Mouse (Mus musculus): ENCODE data around the gene Dlgap3. TPM values are rescaled to one million over a fixed set of nuclear protein-coding genes. Genes with fewer than 3 reads are reported as not detected.

Dlgap3 gene
- polyA plus RNA-seq, 1 experiment from 2014 or later = 0.57 TPM

- Histone ChIP-seq H3K9ac (no peak overlapping the region), H3K27ac (replicated peaks) (no peak overlapping the region), H3K4me1 (no peaks in the 10 kb centered on the region), H3K36me3 (no peaks in the 10 kb centered on the region), H3K4me3 (no peak overlapping the region), H3K9me3 (no peaks in the 10 kb centered on the region), H3K27me3 (replicated peaks) (peaks cover 96% of the 10 kb centered on the region), H3K4me2 (no peak overlapping the region)
- no peak for ATAC-seq (ENCODE audit: extremely low read depth, insufficient number of reproducible peaks, low FRiP score, low TSS enrichment)
- 42% methylated on average over 4 of the region's 4 CpGs for WGBS
These were observed 5.9 kb downstream of the Dlgap3 start for GRCm38 (mm10) chr4:127174900-127175278.

GRCm38 (mm10) chr4:127177961-127178360, 9.0 kb downstream of the Dlgap3 start:
- no peak overlapping the region for H3K9ac ChIP-seq
- H3K27ac ChIP-seq (replicated peaks) = no peak overlapping the region
- no peaks in the 10 kb centered on the region for H3K9me3 ChIP-seq
- no peak overlapping the region for H3K4me2 ChIP-seq
- ATAC-seq (ENCODE audit: extremely low read depth, insufficient number of reproducible peaks, low FRiP score, low TSS enrichment) = no peak
- WGBS = 67% methylated on average over 11 of the region's 11 CpGs
- no peaks in the 10 kb centered on the region for H3K4me1 ChIP-seq
- H3K4me3 ChIP-seq = no peak overlapping the region
- H3K36me3 ChIP-seq = no peaks in the 10 kb centered on the region
- H3K27me3 ChIP-seq (replicated peaks) = peaks cover 84% of the 10 kb centered on the region

GRCm38 (mm10) chr4:127178671-127179070, 9.7 kb downstream of the Dlgap3 start:
- Histone ChIP-seq H3K4me3 (no peak overlapping the region), H3K27ac (replicated peaks) (no peak overlapping the region), H3K9me3 (no peaks in the 10 kb centered on the region), H3K4me2 (no peak overlapping the region), H3K9ac (no peak overlapping the region), H3K36me3 (no peaks in the 10 kb centered on the region), H3K4me1 (no peaks in the 10 kb centered on the region), H3K27me3 (replicated peaks) (peaks cover 83% of the 10 kb centered on the region)
- WGBS = 43% methylated on average over 9 of the region's 9 CpGs
- no peak for ATAC-seq (ENCODE audit: extremely low read depth, insufficient number of reproducible peaks, low FRiP score, low TSS enrichment)

- H3K27ac ChIP-seq (replicated peaks) = no peak overlapping the region
- 12% methylated on average over 19 of the region's 19 CpGs for whole genome bisulfite sequencing
- peaks cover 81% of the 10 kb centered on the region for H3K27me3 ChIP-seq (replicated peaks)
- H3K36me3 ChIP-seq = no peaks in the 10 kb centered on the region
- H3K9me3 ChIP-seq = no peaks in the 10 kb centered on the region
- H3K4me3 ChIP-seq = no peak overlapping the region
- no peak for ATAC-seq (ENCODE audit: extremely low read depth, insufficient number of reproducible peaks, low FRiP score, low TSS enrichment)
- H3K4me2 ChIP-seq = no peak overlapping the region
- H3K4me1 ChIP-seq = no peaks in the 10 kb centered on the region
- H3K9ac ChIP-seq = no peak overlapping the region
These were observed 10.8 kb downstream of the Dlgap3 start for GRCm38 (mm10) chr4:127179469-127180449.

- 58% methylated on average over 3 of the region's 3 CpGs for WGBS
- ATAC-seq (ENCODE audit: extremely low read depth, insufficient number of reproducible peaks, low FRiP score, low TSS enrichment) = no peak
- Histone ChIP-seq H3K9me3 (no peaks in the 10 kb centered on the region), H3K27ac (replicated peaks) (no peak overlapping the region), H3K4me3 (no peak overlapping the region), H3K27me3 (replicated peaks) (peaks cover 81% of the 10 kb centered on the region), H3K9ac (no peak overlapping the region), H3K36me3 (no peaks in the 10 kb centered on the region), H3K4me2 (no peak overlapping the region), H3K4me1 (no peaks in the 10 kb centered on the region)
These were observed 11.4 kb downstream of the Dlgap3 start for GRCm38 (mm10) chr4:127180450-127180840.

GRCm38 (mm10) chr4:127181010-127181409, 12.0 kb downstream of the Dlgap3 start:
- WGBS = 81% methylated on average over 9 of the region's 9 CpGs

GRCm38 (mm10) chr4:127183867-127184266, 14.9 kb downstream of the Dlgap3 start:
- H3K4me3 ChIP-seq = no peak overlapping the region
- H3K4me2 ChIP-seq = no peak overlapping the region
- no peak for ATAC-seq (ENCODE audit: extremely low read depth, insufficient number of reproducible peaks, low FRiP score, low TSS enrichment)
- H3K27me3 ChIP-seq (replicated peaks) = peaks cover 62% of the 10 kb centered on the region
- H3K9me3 ChIP-seq = no peaks in the 10 kb centered on the region
- 71% methylated on average over 5 of the region's 5 CpGs for WGBS
- H3K36me3 ChIP-seq = no peaks in the 10 kb centered on the region
- H3K27ac ChIP-seq (replicated peaks) = no peak overlapping the region
- no peak overlapping the region for H3K9ac ChIP-seq
- H3K4me1 ChIP-seq = no peaks in the 10 kb centered on the region

More at GRCm38 (mm10) chr4:127181010-127181409, 12.0 kb downstream of the Dlgap3 start:
- H3K36me3 ChIP-seq = no peaks in the 10 kb centered on the region
- no peak overlapping the region for H3K4me3 ChIP-seq
- no peaks in the 10 kb centered on the region for H3K4me1 ChIP-seq
- H3K9ac ChIP-seq = no peak overlapping the region
- H3K27ac ChIP-seq (replicated peaks) = no peak overlapping the region
- ATAC-seq (ENCODE audit: extremely low read depth, insufficient number of reproducible peaks, low FRiP score, low TSS enrichment) = no peak
- no peaks in the 10 kb centered on the region for H3K9me3 ChIP-seq
- H3K4me2 ChIP-seq = no peak overlapping the region
- H3K27me3 ChIP-seq (replicated peaks) = peaks cover 80% of the 10 kb centered on the region

GRCm38 (mm10) chr4:127190921-127191320, 21.9 kb downstream of the Dlgap3 start:
- 72% methylated on average over 6 of the region's 6 CpGs for WGBS
- no peak overlapping the region for H3K4me3 ChIP-seq
- H3K9me3 ChIP-seq = no peaks in the 10 kb centered on the region
- no peak overlapping the region for H3K9ac ChIP-seq
- H3K27ac ChIP-seq (replicated peaks) = no peak overlapping the region
- ATAC-seq (ENCODE audit: extremely low read depth, insufficient number of reproducible peaks, low FRiP score, low TSS enrichment) = no peak
- H3K4me2 ChIP-seq = no peak overlapping the region
- no peaks in the 10 kb centered on the region for H3K36me3 ChIP-seq
- H3K27me3 ChIP-seq (replicated peaks) = peaks cover 16% of the 10 kb centered on the region; the same call in 1 of the 2 replicates
- peaks cover 7% of the 10 kb centered on the region; the same call in 1 of the 2 replicates for H3K4me1 ChIP-seq

GRCm38 (mm10) chr4:127192704-127193103, 23.7 kb downstream of the Dlgap3 start:
- no peak overlapping the region for H3K27ac ChIP-seq (replicated peaks)
- no peak overlapping the region for H3K9ac ChIP-seq
- 68% methylated on average over 8 of the region's 8 CpGs for WGBS
- peaks cover 7% of the 10 kb centered on the region; the same call in 1 of the 2 replicates for H3K4me1 ChIP-seq
- H3K36me3 ChIP-seq = no peaks in the 10 kb centered on the region
- H3K9me3 ChIP-seq = no peaks in the 10 kb centered on the region
- no peak for ATAC-seq (ENCODE audit: extremely low read depth, insufficient number of reproducible peaks, low FRiP score, low TSS enrichment)
- no peak overlapping the region for H3K4me3 ChIP-seq
- no peak overlapping the region for H3K4me2 ChIP-seq
- H3K27me3 ChIP-seq (replicated peaks) = peaks cover 29% of the 10 kb centered on the region

- Histone ChIP-seq H3K4me3 (no peak overlapping the region), H3K27me3 (replicated peaks) (peaks cover 29% of the 10 kb centered on the region), H3K4me2 (no peak overlapping the region), H3K9me3 (no peaks in the 10 kb centered on the region), H3K36me3 (no peaks in the 10 kb centered on the region), H3K9ac (no peak overlapping the region), H3K4me1 (peaks cover 7% of the 10 kb centered on the region; the same call in 1 of the 2 replicates), H3K27ac (replicated peaks) (no peak overlapping the region)
- WGBS = 44% methylated on average over 14 of the region's 14 CpGs
- ATAC-seq (ENCODE audit: extremely low read depth, insufficient number of reproducible peaks, low FRiP score, low TSS enrichment) = no peak
These were observed 24.6 kb downstream of the Dlgap3 start for GRCm38 (mm10) chr4:127193378-127194155.

- no peak overlapping the region for H3K9ac ChIP-seq
- H3K9me3 ChIP-seq = no peaks in the 10 kb centered on the region
- H3K36me3 ChIP-seq = no peaks in the 10 kb centered on the region
- H3K4me2 ChIP-seq = no peak overlapping the region
- H3K27me3 ChIP-seq (replicated peaks) = peaks cover 32% of the 10 kb centered on the region
- no peak for ATAC-seq (ENCODE audit: extremely low read depth, insufficient number of reproducible peaks, low FRiP score, low TSS enrichment)
- no peak overlapping the region for H3K27ac ChIP-seq (replicated peaks)
- H3K4me3 ChIP-seq = no peak overlapping the region
- whole genome bisulfite sequencing = 81% methylated on average over 25 of the region's 25 CpGs
- H3K4me1 ChIP-seq = peaks cover 7% of the 10 kb centered on the region; the same call in 1 of the 2 replicates
These were observed 25.7 kb downstream of the Dlgap3 start for GRCm38 (mm10) chr4:127194477-127195269.

Data from heart, embryonic 13.5 days (tissue).